Mouse (Mus musculus) urinary bladder, adult 18-20 months (tissue): ENCODE data around the gene Ptk7.

Experiments used
- DNase-seq, 2 experiments: peaks; one replicate each; pipeline ENCODE4 v3.0.0; 2022; ENCODE audit warnings: low spot score in 2 of 2, mixed read lengths in 2 of 2

Ptk7 gene

DNA sequence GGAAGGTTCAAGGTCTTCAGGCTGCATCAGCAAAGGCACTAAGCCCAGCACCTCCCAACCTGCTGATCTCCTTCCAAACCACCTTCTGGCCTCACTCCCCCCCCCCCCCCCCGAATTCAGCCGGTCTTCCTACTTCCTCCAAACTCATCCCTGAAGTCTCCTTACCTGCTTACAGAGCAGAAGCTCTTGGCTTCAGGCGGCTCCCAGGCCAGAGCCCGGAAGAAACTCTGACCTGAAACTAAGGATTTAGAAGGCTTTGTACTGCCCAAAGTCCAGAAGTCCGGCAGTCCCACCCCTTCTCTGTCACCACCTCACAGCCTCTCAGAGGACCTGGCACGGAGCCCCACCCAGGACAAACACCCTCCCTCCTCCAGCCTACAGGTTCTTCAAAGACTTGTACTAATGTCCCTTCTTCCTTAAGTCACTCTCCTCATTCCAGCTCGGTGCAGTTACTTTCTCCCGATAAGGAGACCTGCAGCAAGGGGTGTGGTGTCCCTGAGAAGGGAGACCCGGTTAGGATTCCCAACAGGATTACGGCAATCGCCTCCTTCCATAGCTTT is 15.7 kb upstream of the Ptk7 start:
- DNase-seq, result peak; percentile 55 to 72

GRCm38 (mm10) chr17:46644152-46644805 is 15.0 kb upstream of the Ptk7 start:
- no peak for DNase-seq

- no peak for DNase-seq
Observed at GRCm38 (mm10) chr17:46642060-46642459, 12.8 kb upstream of the Ptk7 start.

DNA sequence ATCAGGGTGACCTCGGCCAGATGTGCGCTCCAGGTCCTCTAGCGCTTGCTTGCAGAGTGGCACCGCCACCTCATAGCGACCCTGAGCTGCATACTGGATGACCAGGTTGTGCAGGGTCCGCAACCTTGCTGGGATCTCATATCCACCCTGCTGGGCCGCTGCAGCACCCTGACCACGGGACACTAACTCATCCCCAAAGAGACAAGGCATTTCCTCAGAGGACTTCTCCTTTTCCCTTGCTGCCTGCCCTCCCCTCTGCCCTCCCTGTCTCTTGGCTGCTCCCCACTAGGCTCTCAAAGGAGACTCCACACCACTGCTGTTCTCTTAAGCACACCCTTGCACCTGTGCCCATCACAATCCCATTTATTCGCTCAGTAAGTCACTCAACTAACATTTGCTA is 10.6 kb upstream of the Ptk7 start:
- DNase-seq, result no peak

GRCm38 (mm10) chr17:46636831-46637523 is 7.7 kb upstream of the Ptk7 start:
- no peak for DNase-seq

DNA sequence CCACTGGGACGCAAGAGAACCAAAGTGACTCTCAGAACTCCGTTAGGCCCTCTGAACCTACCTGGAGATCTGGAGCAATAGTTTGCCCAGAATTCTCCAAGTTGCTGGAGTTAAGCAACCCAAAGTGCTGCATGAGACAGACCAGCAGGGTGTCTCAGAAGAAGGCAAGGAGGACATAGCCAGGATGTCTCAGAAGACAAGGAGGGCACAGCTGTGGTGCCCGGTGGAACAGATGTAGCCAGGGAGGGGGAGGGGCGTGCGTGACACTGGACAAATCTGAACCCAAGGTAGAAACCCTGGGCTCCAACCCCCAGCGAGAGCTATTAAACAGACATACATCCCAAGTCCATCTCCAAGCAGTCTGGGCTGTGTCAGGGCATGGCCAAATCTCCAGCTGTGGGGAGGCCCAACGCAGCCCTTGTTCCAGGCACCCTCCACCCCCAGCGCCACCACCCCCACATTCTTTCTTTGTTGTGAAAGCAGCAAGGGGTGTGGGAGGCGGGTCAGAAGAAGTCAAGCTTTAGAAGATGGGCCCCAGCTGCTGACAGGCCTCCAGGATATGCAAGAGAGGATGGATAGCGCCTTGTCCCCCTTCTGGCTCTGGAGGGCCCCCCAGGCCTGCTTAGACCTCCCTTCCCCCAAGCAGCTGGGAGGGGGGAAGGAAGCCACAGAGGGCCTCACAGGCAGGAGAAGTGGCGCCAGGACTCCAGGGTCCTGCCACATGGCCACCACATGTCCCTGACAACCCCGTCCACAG is 559 bp upstream of the Ptk7 start:
- DNase-seq, result peak in 1 of 2 experiments; percentile 68

DNA sequence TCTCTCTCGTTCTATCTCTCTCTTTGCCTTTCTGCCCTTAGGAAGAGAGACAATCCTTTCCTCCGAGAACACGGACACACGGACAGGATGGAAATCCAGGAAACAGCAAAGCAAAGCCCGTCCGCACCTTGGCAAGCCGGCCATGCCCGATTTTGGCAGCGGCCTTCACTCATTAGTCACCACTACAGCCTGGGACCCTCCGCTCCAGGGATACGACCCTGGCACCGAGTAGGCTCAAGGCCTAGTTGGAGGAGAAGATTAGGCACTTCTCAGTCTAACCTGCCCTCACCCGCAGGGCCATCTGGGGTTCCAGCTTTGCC is 873 bp downstream of the Ptk7 start:
- DNase-seq, result no peak

- DNase-seq, result no peak
Observed at GRCm38 (mm10) chr17:46627409-46627808, 1.9 kb downstream of the Ptk7 start.

GRCm38 (mm10) chr17:46624598-46624997 is 4.7 kb downstream of the Ptk7 start:
- DNase-seq, result no peak

DNA sequence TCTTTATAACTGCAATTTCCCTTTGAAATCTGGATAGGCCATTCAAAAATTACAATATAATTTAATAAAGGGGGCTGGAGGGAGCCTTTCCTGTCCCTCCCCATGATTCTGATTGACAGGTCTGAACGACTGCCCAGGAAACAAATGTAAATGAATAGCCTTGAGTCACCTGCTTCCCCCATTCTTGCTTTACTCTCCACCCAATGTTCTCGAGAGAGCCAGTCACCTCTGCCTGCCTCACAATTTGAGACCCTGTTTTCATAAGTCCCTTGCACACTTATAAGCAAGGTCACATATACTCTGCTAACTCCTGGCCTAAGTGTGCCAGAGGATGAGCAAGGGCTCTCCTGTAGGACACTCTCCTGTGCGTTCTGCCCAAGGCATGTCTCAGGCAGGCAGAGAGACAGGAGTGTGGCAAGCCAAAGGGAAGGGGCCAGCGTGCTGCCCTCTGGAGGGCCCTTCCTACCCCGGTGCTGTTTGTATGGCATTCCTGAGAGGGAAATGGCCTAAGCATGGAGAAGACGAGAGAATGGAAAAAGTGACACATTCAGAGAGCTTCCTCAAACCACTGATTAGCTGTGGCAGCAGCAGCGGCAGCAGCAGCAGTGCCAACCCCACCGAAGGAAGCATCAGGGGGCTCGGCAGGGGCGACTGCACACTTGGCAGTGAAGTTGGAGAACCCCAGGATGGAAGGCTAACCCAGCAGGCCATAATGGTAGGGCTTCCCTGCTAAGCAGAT is 5.3 kb downstream of the Ptk7 start:
- DNase-seq, result no peak

DNA sequence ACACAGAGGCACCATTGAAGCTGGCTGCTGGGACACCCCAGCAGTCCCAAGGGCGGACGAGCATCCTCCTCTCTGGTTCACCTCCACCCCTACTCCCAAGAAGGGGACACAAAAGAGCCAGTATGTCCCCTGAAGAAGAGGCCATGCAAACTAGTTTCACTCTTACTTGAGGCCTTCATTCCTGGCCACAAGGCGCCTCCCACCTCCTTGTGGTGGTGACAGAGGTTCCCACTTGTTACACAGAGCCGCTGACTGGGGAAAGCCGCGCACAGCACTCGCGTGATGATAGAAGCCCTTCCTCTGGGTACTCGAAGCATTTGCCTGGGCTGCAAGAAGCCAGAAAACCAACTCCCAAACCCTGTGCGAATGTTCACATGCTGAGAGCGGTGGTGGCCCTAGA is 7.0 kb downstream of the Ptk7 start:
- no peak for DNase-seq

DNA sequence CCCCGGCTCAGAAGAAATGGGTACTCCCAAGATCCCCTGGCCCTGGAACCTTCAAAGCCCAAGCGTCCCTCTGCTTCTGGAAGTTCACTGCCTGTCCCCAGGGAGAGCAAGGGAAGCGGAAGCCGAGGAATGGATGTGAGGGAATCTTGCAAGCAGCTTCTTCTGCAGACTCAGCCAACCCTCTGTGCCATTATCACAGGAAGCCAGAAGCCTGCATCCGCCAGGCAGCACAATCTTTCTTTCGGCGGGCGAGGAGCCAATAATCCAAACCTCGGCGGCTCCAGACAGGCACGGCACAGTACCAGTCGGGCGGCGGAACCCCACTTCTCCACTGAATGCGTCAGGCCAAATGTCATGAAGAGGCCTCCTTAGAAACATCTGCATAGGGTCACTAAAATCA is 8.0 kb downstream of the Ptk7 start:
- no peak for DNase-seq

DNA sequence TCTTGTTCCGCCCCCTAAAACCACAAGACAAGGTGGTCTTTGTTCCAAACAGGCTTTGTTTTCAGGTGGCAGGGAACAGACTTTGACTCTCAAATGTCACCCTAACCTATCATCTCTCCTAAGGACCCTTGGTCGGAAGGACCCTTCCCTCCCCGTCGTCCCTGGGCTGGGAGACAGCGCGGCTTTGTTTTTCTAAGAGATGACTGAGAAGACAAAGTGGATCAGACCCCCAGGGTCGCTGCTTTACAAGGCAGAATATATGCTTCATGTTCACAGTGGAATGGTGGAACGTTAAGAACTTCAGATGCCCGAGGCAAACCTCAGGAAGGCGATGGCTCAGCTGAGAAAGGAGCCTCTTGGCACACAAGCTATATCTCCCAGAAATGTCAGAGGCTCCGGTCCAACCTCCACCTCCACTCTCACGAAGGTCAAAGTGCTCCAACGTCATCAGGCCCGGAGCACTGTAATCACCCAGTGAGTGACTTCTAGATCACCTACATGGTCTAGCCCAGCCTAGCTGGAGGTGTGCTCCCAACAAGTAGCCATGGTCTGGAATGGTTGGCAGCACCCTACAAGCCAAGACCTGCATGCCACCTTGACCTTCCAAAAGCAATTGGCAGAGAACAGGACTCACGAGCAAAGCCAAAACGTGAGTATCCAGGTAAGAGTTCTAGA is 9.5 kb downstream of the Ptk7 start:
- DNase-seq, result no peak

GRCm38 (mm10) chr17:46618769-46619682 is 10.3 kb downstream of the Ptk7 start:
- no peak for DNase-seq

DNA sequence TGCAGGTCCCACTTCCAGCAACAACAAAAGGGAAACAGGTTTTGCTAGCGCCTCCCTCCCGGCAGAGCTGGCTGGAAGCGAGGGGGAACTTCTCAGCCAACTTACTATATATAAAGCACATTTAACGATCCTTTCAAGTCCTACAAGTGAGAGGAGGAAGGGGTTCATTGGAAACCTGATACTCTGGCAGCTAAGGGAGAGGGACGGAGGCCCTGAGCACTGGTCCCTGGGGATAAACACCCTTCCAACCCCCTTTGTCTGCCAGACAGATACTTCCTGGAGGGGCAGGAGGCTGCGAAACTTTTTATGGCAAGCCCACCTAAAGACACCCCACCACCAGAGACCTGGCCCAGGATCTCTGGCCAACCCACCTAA is 10.9 kb downstream of the Ptk7 start:
- DNase-seq, result no peak

DNA sequence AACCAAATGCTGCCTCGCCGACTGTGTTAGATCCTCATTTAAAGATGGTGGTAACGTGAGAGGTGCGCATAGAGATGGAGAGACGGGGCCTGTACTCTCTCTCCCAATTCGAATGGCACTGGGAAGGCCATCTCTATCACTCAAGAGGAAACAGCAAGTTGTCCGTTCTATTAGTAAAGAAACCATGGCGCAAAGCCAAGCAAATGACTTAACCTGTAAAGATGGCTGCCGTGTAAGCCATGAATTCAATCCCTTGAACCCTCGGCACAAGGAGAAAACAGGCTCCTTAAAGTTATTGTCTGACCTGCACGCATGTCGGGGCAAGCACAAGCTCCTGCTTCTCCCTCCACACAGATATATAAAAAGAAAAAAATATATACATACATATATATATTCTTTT is 11.5 kb downstream of the Ptk7 start:
- no peak for DNase-seq

DNA sequence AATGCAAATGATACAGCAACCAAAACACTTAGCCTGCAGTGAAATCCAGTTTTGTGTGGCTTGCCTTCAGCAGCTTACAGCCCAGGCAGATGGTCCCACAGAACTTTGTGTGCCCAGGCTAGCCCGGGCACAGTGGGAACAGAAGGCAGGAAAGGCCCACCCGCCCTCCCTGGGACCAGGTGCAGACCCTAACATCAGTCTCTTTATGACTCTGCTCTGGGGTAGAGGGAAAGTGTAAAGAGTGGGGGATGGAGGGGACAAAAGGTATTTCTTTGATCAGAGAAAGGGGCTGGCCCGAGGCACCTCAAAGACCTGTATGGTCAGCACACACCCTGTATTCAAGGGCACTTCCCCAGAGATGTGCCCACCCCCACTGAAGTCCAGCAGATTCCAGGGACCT is 16.1 kb downstream of the Ptk7 start:
- DNase-seq, result no peak

DNA sequence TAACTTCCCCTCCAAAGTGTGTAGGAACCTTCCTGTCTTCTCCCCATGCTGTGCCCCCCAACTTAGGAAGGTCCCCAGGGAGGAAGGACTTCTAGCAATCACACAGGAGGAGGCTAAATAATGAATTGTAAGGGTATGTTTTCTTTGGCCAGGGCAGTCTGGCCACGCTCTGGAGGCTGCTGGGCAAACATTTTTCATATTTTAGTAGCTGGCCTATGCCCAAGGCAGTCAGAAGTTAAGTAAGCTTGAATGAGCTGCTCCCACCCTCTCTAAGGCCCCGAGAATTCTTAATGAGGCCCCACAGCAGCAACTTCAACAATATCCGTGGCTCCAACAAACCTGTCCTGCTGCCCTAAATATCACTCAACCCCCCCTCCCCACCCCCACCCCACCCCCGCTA is 16.5 kb downstream of the Ptk7 start:
- no peak for DNase-seq

- no peak for DNase-seq
Observed at GRCm38 (mm10) chr17:46612189-46612588, 17.1 kb downstream of the Ptk7 start.

- no peak for DNase-seq
Observed at GRCm38 (mm10) chr17:46611316-46611715, 18.0 kb downstream of the Ptk7 start.
